Mouse (Mus musculus) embryonic facial prominence, embryonic 12.5 days (tissue): ENCODE results near the gene Trim30c. TPM values are rescaled to one million over a fixed set of nuclear protein-coding genes. Genes with fewer than 3 reads are reported as not detected.
"Not testable (repeated sequence)": the region's sequence is repeated elsewhere in the genome, so short reads cannot be mapped to it uniquely, and the experiment has no call there.

Experiments
- ATAC-seq: fragments of 200-750 bp; cut with Nextera tagmentation; 2 replicates; pipeline ENCODE4 v1.8.0; 2017; ENCODE audit not compliant: insufficient number of reproducible peaks, insufficient read depth, low FRiP score, low TSS enrichment
- H3K27ac ChIP-seq: fragments of 300-500 bp; sonication (generic); 2 replicates; pipeline ENCODE4 v1.5.1; 2016; ENCODE audit warnings: mild to moderate bottlenecking
- H3K27me3 ChIP-seq: fragments of 300-500 bp; sonication (generic); 2 replicates; pipeline ENCODE4 v1.6.1; 2016; ENCODE audit warnings: mild to moderate bottlenecking, moderate library complexity
- H3K36me3 ChIP-seq: fragments of 300-500 bp; sonication (generic); 2 replicates; pipeline ENCODE4 v1.6.1; 2016; ENCODE audit warnings: mild to moderate bottlenecking
- H3K4me1 ChIP-seq: fragments of 300-500 bp; sonication (generic); 2 replicates; pipeline ENCODE4 v1.6.1; 2016
- H3K4me2 ChIP-seq: fragments of 300-500 bp; sonication (generic); replicated peaks from 2 replicates; pipeline ENCODE4 v1.6.1; 2016; ENCODE audit warnings: mild to moderate bottlenecking, moderate library complexity
- H3K4me3 ChIP-seq: fragments of 300-500 bp; sonication (generic); 2 replicates; pipeline ENCODE4 v1.5.1; 2016; ENCODE audit warnings: mild to moderate bottlenecking
- H3K9ac ChIP-seq: fragments of 300-500 bp; sonication (generic); 2 replicates; pipeline ENCODE4 v1.6.1; 2016; ENCODE audit warnings: mild to moderate bottlenecking, moderate library complexity
- H3K9me3 ChIP-seq: fragments of 300-500 bp; sonication (generic); 2 replicates; pipeline ENCODE4 v1.6.1; 2016; ENCODE audit warnings: mild to moderate bottlenecking, moderate library complexity
- WGBS: fragments of 180-500 bp; shearing (Covaris S2); methylation state at CpG from one replicate; pipeline ENCODE4 v1.1.7; 2016; 5-methylcytosine and 5-hydroxymethylcytosine counted together
- polyA plus RNA-seq: library from polyadenylated mRNA; unstranded; fragments of >200 nt; fragmentation: Nextera tagmentation; extraction: Ambion mirVana; gene quantifications from 2 replicates; pipeline ENCODE4 v1.2.1, GENCODE M21; 2016

Trim30c gene
- polyA plus RNA-seq = 0.18 TPM in 1 of 2 replicates, not detected in the other

DNA sequence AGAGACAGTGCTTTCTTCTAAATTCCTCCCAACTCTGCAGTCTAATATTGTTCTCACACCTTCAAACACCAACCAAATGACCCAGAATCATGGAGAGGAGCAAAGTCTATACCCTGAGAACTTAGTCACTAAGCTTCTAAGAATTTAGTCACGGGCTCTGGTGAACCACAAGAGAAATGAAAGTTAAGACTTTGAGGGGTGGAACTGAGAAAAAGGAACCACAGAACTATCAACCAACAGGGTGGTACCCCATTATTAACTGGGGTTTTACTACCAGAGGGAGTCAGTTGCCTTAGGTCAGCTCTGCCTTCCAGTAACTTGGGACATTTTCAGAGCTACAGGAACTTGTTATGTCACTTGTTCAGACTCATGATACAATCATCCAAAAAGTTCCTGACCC, at the start of gene Trim30c:
Gene Trim30c (minus strand): TSS at position 140 of the 400 bp plus-strand sequence.
- Histone ChIP-seq H3K4me2 (no peak within 1 kb of the TSS), H3K36me3 (no peaks in the 10 kb centered on the region), H3K9me3 (no peaks in the 10 kb centered on the region), H3K9ac (no peak within 1 kb of the TSS), H3K4me3 (no peak within 1 kb of the TSS), H3K27me3 (no peaks in the 10 kb centered on the region), H3K27ac (no peak within 1 kb of the TSS), H3K4me1 (no peaks in the 10 kb centered on the region)
- WGBS = 74% methylated on average over 1 of the region's 1 CpGs
- ATAC-seq = no peak

DNA sequence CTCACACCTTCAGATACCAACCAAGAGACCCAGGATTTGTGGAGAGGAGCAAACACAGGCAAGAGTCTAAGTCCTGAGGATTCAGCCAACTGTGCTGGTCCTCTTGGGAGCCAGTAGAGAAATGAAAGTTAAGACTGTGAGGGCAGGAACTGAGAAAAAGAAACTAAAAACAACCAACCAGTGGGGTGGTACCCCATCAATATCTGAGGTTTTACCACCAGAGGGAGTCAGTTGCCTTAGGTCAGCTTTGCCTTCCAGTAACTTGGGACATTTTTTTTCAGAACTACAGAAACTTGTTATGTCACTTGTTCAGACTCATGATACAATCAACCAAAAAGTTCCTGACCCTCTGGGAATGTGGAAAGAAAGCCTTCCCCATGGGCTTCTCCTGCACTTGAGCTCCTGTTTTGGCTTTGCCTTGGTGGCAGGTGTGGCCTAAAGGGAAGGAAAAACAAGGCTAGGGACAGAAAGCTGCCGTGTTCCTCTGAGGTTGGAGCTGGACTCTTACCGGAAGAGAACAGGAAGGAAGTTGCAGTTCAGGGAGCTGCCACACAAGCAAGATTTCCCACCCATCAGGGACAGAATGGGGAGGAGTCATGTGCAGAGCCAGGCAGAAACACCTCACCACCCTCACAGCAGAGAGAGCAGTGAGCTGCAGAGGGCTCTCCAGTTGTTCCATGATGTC, 45.5 kb upstream of the Trim30c start:
- Histone ChIP-seq H3K9ac (no peak overlapping the region), H3K9me3 (no peaks in the 10 kb centered on the region), H3K27me3 (no peaks in the 10 kb centered on the region), H3K4me2 (no peak overlapping the region), H3K27ac (no peak overlapping the region), H3K4me3 (no peak overlapping the region), H3K4me1 (no peaks in the 10 kb centered on the region), H3K36me3 (no peaks in the 10 kb centered on the region)
- WGBS = 28% methylated on average over 2 of the region's 2 CpGs
- ATAC-seq = no peak

DNA sequence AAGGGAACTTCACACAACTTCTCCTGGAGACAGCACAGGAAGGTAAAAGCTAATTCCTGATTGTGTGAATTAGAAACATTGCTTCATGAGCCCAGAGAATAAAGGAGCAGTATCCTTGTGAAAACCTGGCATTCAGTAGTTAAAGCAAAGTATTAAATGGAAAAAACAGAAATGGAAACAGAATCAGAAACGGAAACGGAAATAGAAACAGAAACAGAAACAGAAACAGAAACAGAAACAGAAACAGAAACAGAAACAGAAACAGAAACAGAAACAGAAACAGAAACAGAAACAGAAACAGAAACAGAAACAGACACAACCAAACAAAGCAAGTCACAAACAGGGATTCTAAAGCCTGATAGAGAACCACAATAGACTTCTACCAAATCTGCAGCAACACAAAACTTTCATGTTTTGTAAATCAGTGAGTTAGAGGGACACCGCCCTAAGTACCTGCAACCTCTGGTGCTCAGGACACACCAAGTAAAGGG, 3.9 kb upstream of the Trim30c start:
- no peak overlapping the region for H3K27ac ChIP-seq
- ATAC-seq = no peak
- H3K4me2 ChIP-seq = no peak overlapping the region
- no peaks in the 10 kb centered on the region for H3K4me1 ChIP-seq
- no peaks in the 10 kb centered on the region for H3K36me3 ChIP-seq
- H3K9me3 ChIP-seq = no peaks in the 10 kb centered on the region
- H3K27me3 ChIP-seq = no peaks in the 10 kb centered on the region
- WGBS = 90% methylated on average over 3 of the region's 3 CpGs
- H3K4me3 ChIP-seq = no peak overlapping the region
- no peak overlapping the region for H3K9ac ChIP-seq

DNA sequence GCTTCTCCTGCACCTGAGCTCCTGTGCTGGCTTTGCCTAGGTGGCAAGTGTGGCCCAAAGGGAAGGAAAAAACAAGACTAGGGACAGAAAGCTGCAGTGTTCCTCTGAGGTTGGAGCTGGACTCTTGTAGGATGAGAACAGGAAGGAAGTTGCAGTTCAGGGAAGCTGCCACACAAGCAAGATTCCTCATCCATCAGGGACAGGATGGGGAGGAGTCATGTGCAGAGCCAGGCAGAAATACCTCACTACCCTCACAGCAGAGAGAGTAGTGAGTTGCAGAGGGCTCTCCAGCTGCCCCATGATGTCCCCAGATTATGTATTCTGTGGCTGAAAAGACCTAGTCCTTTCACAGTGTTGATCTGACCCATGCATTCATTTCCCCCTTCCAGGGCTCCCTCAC, 503 bp upstream of the Trim30c start:
- Histone ChIP-seq H3K9me3 (no peaks in the 10 kb centered on the region), H3K4me1 (no peaks in the 10 kb centered on the region), H3K4me2 (no peak overlapping the region), H3K27ac (no peak overlapping the region), H3K4me3 (no peak overlapping the region), H3K27me3 (no peaks in the 10 kb centered on the region), H3K36me3 (no peaks in the 10 kb centered on the region), H3K9ac (no peak overlapping the region)
- no peak for ATAC-seq

DNA sequence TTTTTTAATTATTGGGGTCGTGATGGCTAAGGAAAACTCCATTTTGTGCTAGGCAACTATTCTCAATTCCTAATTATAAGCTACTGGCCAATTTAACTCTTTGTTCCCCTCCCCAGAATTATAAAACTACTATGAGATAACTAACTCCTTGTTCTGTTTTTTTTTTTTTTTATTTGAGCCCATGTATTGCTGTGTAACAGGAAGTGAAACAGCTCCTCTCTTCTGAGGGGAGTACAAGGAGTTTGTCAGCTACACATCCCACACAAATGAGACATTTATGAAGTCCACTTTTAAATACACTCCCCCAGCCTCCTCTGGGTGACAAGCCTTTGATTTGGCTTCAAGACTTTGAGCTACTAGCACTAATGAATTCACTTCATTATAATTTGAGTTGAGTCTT, 2.1 kb downstream of the Trim30c start:
- H3K4me1 ChIP-seq = no peaks in the 10 kb centered on the region
- H3K27me3 ChIP-seq = no peaks in the 10 kb centered on the region
- H3K9me3 ChIP-seq = no peaks in the 10 kb centered on the region
- H3K27ac ChIP-seq = no peak overlapping the region
- ATAC-seq = no peak
- H3K4me3 ChIP-seq = no peak overlapping the region
- H3K9ac ChIP-seq = no peak overlapping the region
- WGBS = 78% methylated on average over 1 of the region's 1 CpGs
- H3K4me2 ChIP-seq = no peak overlapping the region
- H3K36me3 ChIP-seq = no peaks in the 10 kb centered on the region

DNA sequence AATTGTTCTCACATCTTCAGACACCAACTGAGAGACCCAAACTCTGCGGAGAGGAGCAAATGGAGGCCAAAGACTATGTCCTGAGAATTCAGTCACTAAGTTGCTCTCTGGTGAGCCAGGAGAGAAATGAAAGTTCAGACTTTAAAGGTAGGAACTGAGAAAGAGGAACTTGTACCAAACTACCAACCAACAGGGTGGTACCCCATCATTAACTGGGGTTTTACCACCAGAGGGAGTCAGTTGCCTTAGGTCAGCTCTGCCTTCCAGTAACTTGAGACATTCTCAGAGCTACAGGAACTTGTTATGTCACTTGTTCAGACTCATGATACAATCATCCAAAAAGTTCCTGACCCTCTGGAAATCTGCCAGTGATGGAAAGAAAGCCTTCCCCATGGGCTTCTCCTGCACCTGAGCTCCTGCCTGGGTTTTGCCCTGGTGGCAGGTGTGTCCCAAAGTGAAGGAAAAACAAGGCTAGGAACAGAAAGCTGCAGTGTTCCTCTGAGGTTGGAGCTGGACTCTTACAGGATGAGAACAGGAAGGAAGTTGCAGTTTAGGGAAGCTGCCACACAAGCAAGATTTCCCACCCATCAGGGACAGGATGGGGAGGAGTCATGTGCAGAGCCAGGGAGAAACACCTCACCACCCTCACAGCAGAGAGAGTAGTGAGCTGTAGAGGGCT, 30.8 kb downstream of the Trim30c start, which contains the start of gene Trim30b:
Gene Trim30b (minus strand): TSS at position 149 of the 679 bp plus-strand sequence.
- no peak for ATAC-seq

DNA sequence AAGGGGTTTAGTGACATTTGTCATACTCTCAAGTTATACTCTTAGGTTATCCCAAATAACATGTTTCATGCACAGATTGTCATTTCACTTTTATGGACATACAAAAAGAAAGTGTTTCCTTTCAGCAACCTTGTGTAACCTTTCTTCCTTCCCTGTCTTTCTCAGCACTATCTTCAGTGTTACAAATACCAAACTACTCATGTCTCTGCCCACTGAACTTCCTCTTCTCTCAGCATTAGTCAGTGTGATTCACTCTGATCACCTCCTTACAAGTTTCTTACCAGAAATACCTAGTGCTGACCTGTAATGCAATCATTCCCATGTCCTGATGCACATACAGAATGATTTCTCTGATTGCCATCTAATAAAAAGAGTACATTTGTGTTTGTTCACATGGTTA, 34.3 kb downstream of the Trim30c start:
- Histone ChIP-seq H3K4me2 (no peak overlapping the region), H3K27me3 (no peaks in the 10 kb centered on the region), H3K4me3 (no peak overlapping the region), H3K4me1 (no peaks in the 10 kb centered on the region), H3K9me3 (no peaks in the 10 kb centered on the region), H3K9ac (no peak overlapping the region), H3K36me3 (no peaks in the 10 kb centered on the region), H3K27ac (no peak overlapping the region)
- ATAC-seq = no peak

More for the DNA sequence above, 30.8 kb downstream of the Trim30c start, which contains the start of gene Trim30b:
- 62% methylated on average over 1 of the region's 1 CpGs for WGBS
- no peaks in the 10 kb centered on the region for H3K9me3 ChIP-seq
- no peaks in the 10 kb centered on the region for H3K4me1 ChIP-seq
- no peak within 1 kb of the TSS for H3K27ac ChIP-seq
- no peaks in the 10 kb centered on the region for H3K36me3 ChIP-seq
- no peak within 1 kb of the TSS for H3K4me2 ChIP-seq
- no peak within 1 kb of the TSS for H3K9ac ChIP-seq
- H3K27me3 ChIP-seq = no peaks in the 10 kb centered on the region
- H3K4me3 ChIP-seq = no peak within 1 kb of the TSS

DNA sequence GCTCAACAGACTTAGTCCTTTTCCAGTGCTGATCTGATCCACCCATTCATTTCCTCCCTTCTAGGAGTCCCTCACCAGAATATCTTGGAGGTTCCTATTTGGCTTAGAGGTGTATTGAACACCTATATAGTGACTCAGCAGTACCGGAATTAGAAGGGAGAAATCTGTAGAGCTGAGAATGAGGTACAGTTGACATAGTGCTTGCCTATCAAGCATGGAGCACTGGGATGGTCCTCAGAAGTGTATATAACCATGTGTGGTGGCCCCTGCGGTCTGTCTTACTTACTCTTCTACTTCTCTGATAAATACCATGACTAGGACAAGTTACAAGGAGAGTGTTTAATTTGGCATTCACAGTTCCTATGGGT, 47.1 kb downstream of the Trim30c start:
- Histone ChIP-seq H3K9me3 (no peaks in the 10 kb centered on the region), H3K9ac (no peak overlapping the region), H3K4me1 (0 out of 2 replicates have a peak, but pooled peaks cover 3% of the 10 kb centered on the region), H3K36me3 (no peaks in the 10 kb centered on the region), H3K4me3 (peak overlapping the region; percentile 39; the same call in 1 of the 2 replicates), H3K4me2 (peak overlapping the region; percentile 53; the same call in 1 of the 2 replicates), H3K27me3 (no peaks in the 10 kb centered on the region), H3K27ac (no peak overlapping the region)
- 73% methylated on average over 2 of the region's 2 CpGs for WGBS
- no peak; the same call in 1 of the 2 replicates for ATAC-seq

DNA sequence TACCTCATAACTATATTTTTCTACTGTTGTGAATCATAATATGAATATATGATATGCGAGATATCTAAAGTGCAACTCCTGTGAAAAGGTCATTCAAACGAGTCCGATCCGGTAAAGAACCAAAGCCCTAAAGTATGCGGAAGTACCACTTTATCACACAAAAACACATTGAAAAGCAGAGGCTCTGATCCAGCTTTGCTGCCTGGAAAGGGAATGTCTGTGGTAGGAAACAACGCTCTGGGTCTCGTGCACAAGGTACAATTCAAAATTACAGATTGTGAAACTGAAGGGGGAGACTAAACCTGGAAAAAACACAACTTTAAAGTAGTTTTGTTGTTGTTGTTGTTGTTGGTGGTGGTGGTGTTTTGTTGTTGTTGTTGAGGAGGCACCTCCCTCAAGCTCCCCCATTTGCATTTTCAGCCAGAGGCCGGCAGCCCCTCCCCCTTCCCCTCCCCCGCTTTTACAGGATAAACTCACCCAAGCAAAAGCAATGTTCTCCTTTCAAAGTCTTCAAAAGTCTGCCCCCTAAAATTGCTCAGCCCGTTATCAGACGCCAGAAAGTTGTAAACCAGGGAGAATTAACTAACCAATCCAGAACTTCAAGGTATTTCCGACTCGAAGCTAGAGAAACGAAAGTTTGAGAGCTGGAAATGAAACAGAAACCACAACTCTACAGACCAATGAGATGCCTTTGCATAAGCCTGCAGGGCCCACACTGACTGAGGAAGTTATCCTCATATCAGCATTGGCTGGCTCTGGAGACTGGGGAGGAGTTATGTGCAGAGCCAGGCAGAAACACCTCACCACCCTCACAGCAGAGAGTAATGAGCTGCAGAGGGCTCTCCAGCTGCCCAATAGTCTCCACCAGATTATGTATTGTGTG, 47.7 kb downstream of the Trim30c start, which contains the start of gene Trim12c:
Gene Trim12c (minus strand): TSS at position 646 of the 883 bp plus-strand sequence.
- Histone ChIP-seq H3K9me3 (no peaks in the 10 kb centered on the region), H3K4me3 (peak within 1 kb of the TSS; percentile 39), H3K9ac (no peak within 1 kb of the TSS), H3K36me3 (no peaks in the 10 kb centered on the region), H3K4me1 (0 out of 2 replicates have a peak, but pooled peaks cover 3% of the 10 kb centered on the region), H3K27me3 (no peaks in the 10 kb centered on the region), H3K4me2 (peak within 1 kb of the TSS; percentile 53), H3K27ac (0 out of 2 replicates have a peak within 1 kb of the TSS, but pooled peaks have one; percentile 60)
- ATAC-seq = peak; percentile 99
- 6% methylated on average over 14 of the region's 14 CpGs for WGBS

DNA sequence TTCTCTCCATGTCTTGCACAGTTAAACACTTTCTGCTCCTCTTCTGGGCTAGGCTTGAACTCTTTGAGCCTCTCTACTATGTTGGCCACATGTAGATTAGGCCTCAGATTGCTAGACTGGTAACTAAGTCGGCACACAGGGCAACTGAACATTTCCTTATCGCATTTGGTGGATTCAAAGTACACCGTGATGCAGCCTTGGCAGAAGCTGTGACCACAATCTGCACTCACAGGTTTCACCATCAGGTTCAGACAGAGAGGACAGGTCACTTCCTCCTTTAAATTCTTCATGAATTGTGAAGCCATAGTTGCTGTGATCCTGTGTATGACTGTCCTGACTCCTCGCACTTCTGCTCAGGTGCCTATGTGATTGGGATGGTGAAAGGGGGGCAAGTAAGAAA, 52.6 kb downstream of the Trim30c start:
- not testable (repeated sequence) for ATAC-seq, H3K27ac ChIP-seq, H3K4me2 ChIP-seq, H3K4me1 ChIP-seq, H3K4me3 ChIP-seq, H3K36me3 ChIP-seq, H3K27me3 ChIP-seq, H3K9ac ChIP-seq, H3K9me3 ChIP-seq
- WGBS = 83% methylated on average over 4 of the region's 4 CpGs

DNA sequence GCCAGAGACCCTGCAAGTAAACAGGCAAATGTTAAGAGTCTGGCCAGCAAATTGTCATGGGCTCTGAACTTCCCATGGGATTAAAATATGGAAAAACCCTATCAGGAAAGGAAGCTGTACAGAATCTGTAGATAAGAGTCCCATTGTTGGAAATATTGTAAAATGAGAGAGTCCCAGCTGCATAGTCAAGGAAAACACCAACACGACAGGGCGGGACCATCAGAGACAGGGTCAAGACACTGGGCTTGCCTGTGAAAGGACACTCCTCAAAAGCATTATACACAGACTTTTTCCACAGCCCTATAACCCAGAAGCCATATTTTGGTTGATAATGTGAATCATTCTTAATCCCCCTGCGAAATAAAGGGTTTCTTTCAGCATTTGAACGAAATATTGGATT, 59.9 kb downstream of the Trim30c start:
- H3K9me3 ChIP-seq, H3K4me1 ChIP-seq, H3K9ac ChIP-seq, ATAC-seq, H3K27ac ChIP-seq, H3K4me2 ChIP-seq, H3K4me3 ChIP-seq, H3K27me3 ChIP-seq, H3K36me3 ChIP-seq: not testable (repeated sequence)
- WGBS = 79% methylated on average over 2 of the region's 4 CpGs
